Mouse (Mus musculus) liver, embryonic 13.5 days (tissue): ENCODE measurements at regions not wholly inside any gene's neighbourhood (a gene's known extent, or its start where the extent isn't known, plus 50 kb on each side); places are given as distances from the start of the nearest gene placed in this dataset.

Experiments used
- ATAC-seq: fragments of 200-750 bp; cut with Nextera tagmentation; 2 replicates; pipeline ENCODE4 v1.8.0; 2017; ENCODE audit warnings: low read depth, mild to moderate bottlenecking, moderate number of reproducible peaks, moderate library complexity
- DNase-seq: peaks from one replicate; pipeline ENCODE4 v3.0.0; 2022
- H3K27ac ChIP-seq: fragments of 300-500 bp; sonication (generic); 2 replicates; pipeline ENCODE4 v1.5.1; 2015; ENCODE audit warnings: moderate library complexity, mild to moderate bottlenecking, inconsistent platforms
- H3K27me3 ChIP-seq: fragments of 300-500 bp; sonication (generic); 2 replicates; pipeline ENCODE4 v1.6.1; 2015; ENCODE audit warnings: mild to moderate bottlenecking, inconsistent platforms
- H3K36me3 ChIP-seq: fragments of 300-500 bp; sonication (generic); 2 replicates; pipeline ENCODE4 v1.6.1; 2015; ENCODE audit warnings: mild to moderate bottlenecking, inconsistent platforms
- H3K4me1 ChIP-seq: fragments of 300-500 bp; sonication (generic); replicated peaks from 2 replicates; pipeline ENCODE4 v1.6.1; 2015; ENCODE audit warnings: inconsistent platforms
- H3K4me2 ChIP-seq: fragments of 300-500 bp; sonication (generic); 2 replicates; pipeline ENCODE4 v1.6.1; 2015; ENCODE audit warnings: inconsistent platforms, mild to moderate bottlenecking, moderate library complexity
- H3K4me3 ChIP-seq: fragments of 300-500 bp; sonication (generic); replicated peaks from 2 replicates; pipeline ENCODE4 v1.5.1; 2015; ENCODE audit warnings: mild to moderate bottlenecking, inconsistent platforms
- H3K9ac ChIP-seq: fragments of 300-500 bp; sonication (generic); 2 replicates; pipeline ENCODE4 v1.6.1; 2015; ENCODE audit warnings: mild to moderate bottlenecking, inconsistent platforms
- H3K9me3 ChIP-seq: fragments of 300-500 bp; sonication (generic); replicated peaks from 2 replicates; pipeline ENCODE4 v1.6.1; 2016; ENCODE audit warnings: inconsistent platforms
- WGBS: fragments of 180-500 bp; shearing (Covaris S2); methylation state at CpG from one replicate; pipeline ENCODE4 v1.1.7; 2015; ENCODE audit not compliant: insufficient replicate concordance; 5-methylcytosine and 5-hydroxymethylcytosine counted together

- Histone ChIP-seq H3K4me3 (no peak overlapping the region), H3K9ac (no peak overlapping the region), H3K27ac (peak overlapping the region; percentile 51; the same call in 1 of the 2 replicates), H3K4me1 (peaks cover 53% of the 10 kb centered on the region), H3K27me3 (no peaks in the 10 kb centered on the region), H3K36me3 (no peaks in the 10 kb centered on the region), H3K4me2 (no peak overlapping the region), H3K9me3 (no peaks in the 10 kb centered on the region)
- ATAC-seq, result peak; percentile 91
- WGBS, result 15% methylated on average over 7 of the region's 7 CpGs
- DNase-seq, result peak; percentile 56
These were observed 70.4 kb upstream of the Rap1b start for GRCm38 (mm10) chr10:117916280-117916679.

- peaks cover 53% of the 10 kb centered on the region for H3K4me1 ChIP-seq
- ATAC-seq (no peak), DNase-seq (no peak)
- H3K4me3 ChIP-seq, result no peak overlapping the region
- no peak overlapping the region for H3K9ac ChIP-seq
- H3K36me3 ChIP-seq, result no peaks in the 10 kb centered on the region
- no peak overlapping the region for H3K4me2 ChIP-seq
- peak overlapping the region; percentile 40; the same call in 1 of the 2 replicates for H3K27ac ChIP-seq
- no peaks in the 10 kb centered on the region for H3K9me3 ChIP-seq
- 50% methylated on average over 2 of the region's 2 CpGs for WGBS
- no peaks in the 10 kb centered on the region for H3K27me3 ChIP-seq
These were observed 72.0 kb upstream of the Rap1b start for GRCm38 (mm10) chr10:117917870-117918269.

GRCm38 (mm10) chr10:117918616-117919015 lies 72.8 kb upstream of the Rap1b start:
- H3K9ac ChIP-seq, result no peak overlapping the region
- H3K4me1 ChIP-seq, result peaks cover 53% of the 10 kb centered on the region
- ATAC-seq, result no peak
- DNase-seq, result no peak
- no peaks in the 10 kb centered on the region for H3K27me3 ChIP-seq
- peak overlapping the region; percentile 15 for H3K27ac ChIP-seq
- H3K4me2 ChIP-seq, result no peak overlapping the region
- WGBS, result 56% methylated on average over 8 of the region's 8 CpGs
- no peaks in the 10 kb centered on the region for H3K36me3 ChIP-seq
- H3K4me3 ChIP-seq, result no peak overlapping the region
- no peaks in the 10 kb centered on the region for H3K9me3 ChIP-seq

- ATAC-seq (no peak), DNase-seq (no peak)
- H3K4me3 ChIP-seq, result no peak overlapping the region
- H3K9ac ChIP-seq, result no peak overlapping the region
- no peaks in the 10 kb centered on the region for H3K27me3 ChIP-seq
- no peak overlapping the region for H3K4me2 ChIP-seq
- no peaks in the 10 kb centered on the region for H3K36me3 ChIP-seq
- no peaks in the 10 kb centered on the region for H3K9me3 ChIP-seq
- WGBS, result 46% methylated on average over 7 of the region's 7 CpGs
- peaks cover 53% of the 10 kb centered on the region for H3K4me1 ChIP-seq
- H3K27ac ChIP-seq, result peak overlapping the region; percentile 15
These were observed 73.5 kb upstream of the Rap1b start for GRCm38 (mm10) chr10:117919186-117919941.

GRCm38 (mm10) chr10:117925186-117925585 lies 79.4 kb upstream of the Rap1b start:
- Histone ChIP-seq H3K4me1 (peaks cover 34% of the 10 kb centered on the region), H3K4me2 (no peak overlapping the region), H3K27ac (no peak overlapping the region), H3K9ac (no peak overlapping the region), H3K27me3 (no peaks in the 10 kb centered on the region), H3K36me3 (no peaks in the 10 kb centered on the region), H3K4me3 (no peak overlapping the region), H3K9me3 (no peaks in the 10 kb centered on the region)
- ATAC-seq (no peak), DNase-seq (no peak)
- WGBS, result 90% methylated on average over 7 of the region's 7 CpGs

- no peak overlapping the region for H3K9ac ChIP-seq
- no peak overlapping the region for H3K27ac ChIP-seq
- H3K27me3 ChIP-seq, result no peaks in the 10 kb centered on the region
- 76% methylated on average over 31 of the region's 31 CpGs for WGBS
- no peak overlapping the region for H3K4me2 ChIP-seq
- no peak overlapping the region for H3K4me3 ChIP-seq
- DNase-seq (no peak), ATAC-seq (no peak)
- H3K9me3 ChIP-seq, result no peaks in the 10 kb centered on the region
- no peaks in the 10 kb centered on the region for H3K36me3 ChIP-seq
- H3K4me1 ChIP-seq, result peaks cover 32% of the 10 kb centered on the region
These were observed 80.0 kb upstream of the Rap1b start for GRCm38 (mm10) chr10:117925611-117926555.

- Histone ChIP-seq H3K27ac (no peak overlapping the region), H3K36me3 (no peaks in the 10 kb centered on the region), H3K4me1 (peaks cover 44% of the 10 kb centered on the region), H3K27me3 (no peaks in the 10 kb centered on the region), H3K4me3 (no peak overlapping the region), H3K9me3 (no peaks in the 10 kb centered on the region), H3K4me2 (no peak overlapping the region), H3K9ac (no peak overlapping the region)
- ATAC-seq (no peak), DNase-seq (no peak)
- 4% methylated on average over 5 of the region's 5 CpGs for WGBS
These were observed 83.2 kb upstream of the Rap1b start for GRCm38 (mm10) chr10:117928998-117929397.

- 14% methylated on average over 9 of the region's 9 CpGs for WGBS
- H3K9me3 ChIP-seq, result no peaks in the 10 kb centered on the region
- H3K27me3 ChIP-seq, result no peaks in the 10 kb centered on the region
- H3K36me3 ChIP-seq, result no peaks in the 10 kb centered on the region
- H3K27ac ChIP-seq, result peak overlapping the region; percentile 25; the same call in 1 of the 2 replicates
- ATAC-seq (peak; percentile 88), DNase-seq (peak; percentile 41)
- H3K4me3 ChIP-seq, result peak overlapping the region; percentile 4; the same call in 1 of the 2 replicates
- H3K4me2 ChIP-seq, result peak overlapping the region; percentile 55
- peaks cover 47% of the 10 kb centered on the region for H3K4me1 ChIP-seq
- no peak overlapping the region for H3K9ac ChIP-seq
These were observed 89.0 kb upstream of the Rap1b start for GRCm38 (mm10) chr10:117934797-117935196.

GRCm38 (mm10) chr10:117938717-117939116 lies 92.9 kb upstream of the Rap1b start:
- no peak for DNase-seq
- Histone ChIP-seq H3K27me3 (no peaks in the 10 kb centered on the region), H3K4me1 (peaks cover 28% of the 10 kb centered on the region), H3K9ac (no peak overlapping the region), H3K4me3 (no peak overlapping the region), H3K36me3 (no peaks in the 10 kb centered on the region), H3K27ac (no peak overlapping the region), H3K4me2 (no peak overlapping the region), H3K9me3 (no peaks in the 10 kb centered on the region)
- ATAC-seq, result no peak
- 48% methylated on average over 8 of the region's 8 CpGs for WGBS

- Histone ChIP-seq H3K4me1 (peaks cover 15% of the 10 kb centered on the region), H3K27me3 (no peaks in the 10 kb centered on the region), H3K27ac (no peak overlapping the region), H3K36me3 (no peaks in the 10 kb centered on the region), H3K9me3 (no peaks in the 10 kb centered on the region), H3K4me3 (no peak overlapping the region), H3K9ac (no peak overlapping the region), H3K4me2 (peak overlapping the region; percentile 24; the same call in 1 of the 2 replicates)
- no peak for ATAC-seq
- 24% methylated on average over 10 of the region's 10 CpGs for WGBS
- DNase-seq, result no peak
These were observed 94.8 kb upstream of the Rap1b start for GRCm38 (mm10) chr10:117940441-117941265.

GRCm38 (mm10) chr10:117941266-117941651 lies 95.4 kb upstream of the Rap1b start:
- no peak overlapping the region for H3K27ac ChIP-seq
- ATAC-seq (no peak), DNase-seq (no peak)
- H3K4me1 ChIP-seq, result peaks cover 9% of the 10 kb centered on the region
- peak overlapping the region; percentile 24; the same call in 1 of the 2 replicates for H3K4me2 ChIP-seq
- H3K4me3 ChIP-seq, result no peak overlapping the region
- no peak overlapping the region for H3K9ac ChIP-seq
- H3K27me3 ChIP-seq, result no peaks in the 10 kb centered on the region
- no peaks in the 10 kb centered on the region for H3K9me3 ChIP-seq
- 42% methylated on average over 3 of the region's 3 CpGs for WGBS
- H3K36me3 ChIP-seq, result no peaks in the 10 kb centered on the region
